Mouse (Mus musculus) lung, postnatal 36 days (tissue): Measurements from ENCODE around the gene Ctps.

Experiments used
- DNase-seq: peaks from one replicate; pipeline ENCODE4 v3.0.0; 2022; ENCODE audit warnings: mixed read lengths

The Ctps gene

GRCm38 (mm10) chr4:120570438-120571069, 478 bp upstream of the Ctps start:
- no peak for DNase-seq

GRCm38 (mm10) chr4:120569025-120569424, 1.1 kb downstream of the Ctps start:
- DNase-seq, result peak; percentile 3

DNA sequence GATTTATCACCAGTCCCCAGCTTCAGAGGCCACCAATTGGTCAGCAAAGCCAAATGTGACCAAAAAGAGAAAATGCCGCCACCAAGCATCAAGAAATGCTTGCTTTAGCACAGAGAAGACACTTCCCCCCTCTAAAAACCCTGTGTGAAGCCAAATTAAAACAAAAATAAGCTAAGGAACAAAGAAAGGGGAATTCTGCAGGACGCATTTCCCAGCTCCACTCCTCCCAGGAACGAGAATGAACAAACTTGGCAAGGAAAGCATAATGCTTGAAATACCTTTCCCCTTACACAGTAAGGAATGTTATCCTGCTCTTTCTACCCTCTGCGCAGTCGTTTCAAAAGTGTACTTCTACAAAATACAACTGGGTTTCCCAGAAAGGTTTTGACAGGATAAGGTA, 2.1 kb downstream of the Ctps start:
- DNase-seq, result peak; percentile 63

- peak; percentile 21 for DNase-seq
These were observed 4.3 kb downstream of the Ctps start for GRCm38 (mm10) chr4:120565726-120566125.

- DNase-seq, result peak; percentile 65
These were observed 13.5 kb downstream of the Ctps start for GRCm38 (mm10) chr4:120556592-120556991.

GRCm38 (mm10) chr4:120544896-120545295, 25.2 kb downstream of the Ctps start:
- no peak for DNase-seq

- DNase-seq, result no peak
These were observed 31.4 kb downstream of the Ctps start for GRCm38 (mm10) chr4:120538664-120539063.

DNA sequence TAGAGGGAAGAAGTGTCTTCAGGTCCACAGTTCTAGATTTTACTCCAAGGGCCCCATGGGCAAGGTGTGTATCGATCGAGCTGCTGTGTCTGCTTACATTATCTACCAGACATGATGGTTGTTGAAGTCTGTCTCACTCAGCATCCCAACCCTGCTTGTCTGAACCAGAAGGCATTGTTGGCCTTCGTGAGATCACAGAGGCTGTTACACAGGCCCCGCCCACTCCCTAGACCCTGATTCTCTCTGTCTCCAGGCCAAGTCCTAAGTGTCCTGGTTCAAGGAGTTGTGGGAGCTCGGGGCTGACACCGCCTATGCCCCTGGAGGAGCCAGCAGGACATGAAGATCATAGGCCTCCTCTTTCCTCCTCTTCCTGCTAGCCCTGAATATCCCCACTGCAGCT, 38.1 kb downstream of the Ctps start, which contains the start of gene Slfnl1:
Gene Slfnl1 (plus strand): TSS at position 246 of the 400 bp plus-strand sequence.
- DNase-seq, result no peak

GRCm38 (mm10) chr4:120528171-120528570, 41.9 kb downstream of the Ctps start:
- DNase-seq, result no peak

GRCm38 (mm10) chr4:120523092-120523491, 47.0 kb downstream of the Ctps start:
- DNase-seq, result no peak

DNA sequence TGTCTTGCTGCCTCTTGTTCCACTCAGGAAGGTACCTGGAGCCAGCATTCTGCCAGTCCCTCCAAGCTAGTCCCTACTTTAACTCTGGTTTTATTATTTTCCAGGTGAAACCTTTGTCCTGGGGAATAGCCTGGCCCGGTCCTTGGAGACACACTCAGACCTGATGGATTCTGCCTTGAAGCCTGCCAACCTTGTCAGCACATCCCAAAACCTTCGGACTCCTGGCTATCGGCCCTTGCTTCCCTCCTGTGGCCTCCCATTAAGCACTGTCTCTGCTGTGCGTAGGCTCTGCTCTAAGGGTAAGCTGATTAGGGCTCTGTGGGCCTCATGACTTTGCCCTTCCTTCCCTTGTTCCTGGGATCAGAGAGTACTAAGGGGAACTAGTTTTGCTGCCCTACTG, 47.7 kb downstream of the Ctps start:
- DNase-seq, result no peak

DNA sequence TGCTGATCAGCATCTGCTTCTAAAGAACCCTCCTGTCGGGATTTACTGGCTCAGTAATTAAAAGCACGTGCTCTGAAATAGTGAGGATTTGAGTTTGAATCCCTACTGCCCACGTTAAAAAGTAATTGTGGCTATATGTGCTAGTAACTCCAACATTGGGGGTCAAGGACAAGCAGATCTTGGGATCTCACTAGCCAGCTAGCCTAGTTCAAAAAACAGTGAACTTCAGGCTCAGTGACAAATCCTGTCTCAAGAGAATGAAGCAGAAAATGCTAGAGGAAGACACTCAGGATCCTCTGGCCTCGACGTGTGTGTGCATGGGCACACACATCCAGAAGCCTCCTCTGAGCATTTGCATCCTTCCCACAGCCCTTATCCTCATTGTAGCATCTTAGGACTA, 48.3 kb downstream of the Ctps start:
- no peak for DNase-seq

- peak; percentile 83 for DNase-seq
These were observed 52.7 kb downstream of the Ctps start for GRCm38 (mm10) chr4:120517335-120517734.

DNA sequence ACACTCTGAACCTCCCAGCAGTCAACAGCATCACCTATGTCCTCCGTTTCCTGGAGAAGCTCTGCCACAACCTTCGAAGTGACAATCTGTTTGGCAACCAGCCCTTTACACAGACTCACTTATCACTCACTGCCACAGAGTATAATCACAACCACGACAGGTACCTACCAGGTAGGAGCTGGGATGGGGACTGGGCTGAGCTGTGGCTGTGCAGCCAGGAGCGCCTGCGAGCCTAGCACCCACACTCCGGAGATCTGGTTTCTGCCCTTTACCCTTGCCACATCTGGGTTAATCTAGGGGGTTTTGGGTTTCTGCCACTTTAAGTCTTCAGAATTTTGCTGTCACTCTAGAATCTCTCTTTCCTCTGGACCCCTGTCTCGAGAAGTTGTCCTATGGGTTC, 53.2 kb downstream of the Ctps start:
- no peak for DNase-seq

- DNase-seq, result peak; percentile 62
These were observed 53.6 kb downstream of the Ctps start for GRCm38 (mm10) chr4:120516491-120516890.

DNA sequence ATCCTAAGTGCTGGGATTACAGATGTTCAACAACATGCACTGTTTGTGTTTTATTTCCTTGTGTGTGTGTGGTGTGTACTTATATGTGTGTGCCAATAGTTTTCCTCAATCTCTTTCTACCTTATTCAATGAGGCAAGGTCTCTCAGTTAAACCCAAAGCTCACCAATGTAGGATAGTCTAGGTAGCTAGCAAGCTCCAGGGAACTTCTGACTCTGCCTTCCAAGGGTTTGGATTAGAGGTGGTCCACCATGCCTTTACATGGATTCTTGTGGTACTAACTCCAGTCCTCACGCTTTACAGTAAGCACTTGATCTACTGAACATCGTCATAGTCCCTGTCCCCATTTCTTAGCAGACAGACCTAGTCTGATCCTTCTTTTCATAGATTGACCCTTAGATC, 55.7 kb downstream of the Ctps start:
- DNase-seq, result no peak

DNA sequence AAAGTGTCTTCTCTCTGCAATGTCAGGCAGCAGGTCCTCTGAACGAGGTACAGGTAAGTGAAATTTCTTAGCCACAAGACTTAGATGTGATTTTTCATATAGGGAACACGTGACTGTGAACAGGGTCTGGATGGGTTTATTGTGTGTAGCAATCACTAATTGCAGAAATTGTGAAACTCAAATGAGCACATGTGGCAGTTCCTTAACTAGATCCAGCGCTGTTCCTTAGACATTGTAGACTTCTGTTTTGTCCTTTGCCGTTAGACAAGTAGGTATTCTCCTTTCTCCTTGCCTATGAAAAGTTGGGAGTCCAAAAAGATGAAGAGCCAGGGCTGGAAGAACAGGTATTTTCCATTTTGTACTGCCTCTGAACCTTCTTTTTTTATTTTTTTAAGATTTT, 58.9 kb downstream of the Ctps start:
- no peak for DNase-seq

DNA sequence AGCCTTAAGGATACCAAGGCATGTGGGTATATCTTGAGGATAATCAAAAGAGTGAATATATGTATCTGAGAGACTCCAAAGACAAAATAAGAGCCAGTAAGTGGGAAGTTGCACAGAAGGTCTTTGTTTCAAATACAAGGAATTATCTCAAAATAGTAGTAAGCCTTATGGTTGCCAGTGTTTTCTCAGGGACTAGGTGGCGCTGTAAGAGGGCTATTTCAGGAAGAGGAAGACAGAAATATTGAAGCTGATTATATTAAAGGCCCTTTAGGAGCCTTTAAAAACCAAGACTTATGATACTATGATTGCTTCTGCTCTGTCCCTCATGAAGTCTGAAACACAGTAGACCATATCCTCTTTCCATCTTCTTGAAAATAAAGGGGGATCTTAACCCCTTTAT, 63.1 kb downstream of the Ctps start:
- no peak for DNase-seq
